Mouse (Mus musculus) urinary bladder, adult 2 months (tissue): Measurements from ENCODE around the gene Rpap1. TPM values are rescaled to one million over a fixed set of nuclear protein-coding genes. Genes with fewer than 3 reads are reported as not detected.
"Not testable (repeated sequence)": the region's sequence is repeated elsewhere in the genome, so short reads cannot be mapped to it uniquely, and the experiment has no call there.

Source experiments
- DNase-seq: peaks from one replicate; pipeline ENCODE4 v3.0.0; 2022; ENCODE audit warnings: low spot score
- polyA plus RNA-seq: library from polyadenylated mRNA; depleted of rRNA; stranded (reverse); fragments of >200 nt; gene quantifications from 2 replicates; pipeline ENCODE4 v1.2.3, GENCODE M21; 2012; rRNA removed

Gene Rpap1
- polyA plus RNA-seq, 1 experiment: 12.0 TPM

- DNase-seq: peak; percentile 48
Measured at GRCm38 (mm10) chr2:119741581-119742411, 45.5 kb downstream of the Rpap1 start, which contains the start of gene Itpka. Gene Itpka, plus strand, starts transcription at chr2:119742337.

- no peak for DNase-seq
Measured at GRCm38 (mm10) chr2:119740567-119740966, 46.8 kb downstream of the Rpap1 start.

- no peak for DNase-seq
Measured at GRCm38 (mm10) chr2:119737124-119737523, 50.2 kb downstream of the Rpap1 start.

- DNase-seq: no peak
Measured at GRCm38 (mm10) chr2:119730735-119731134, 56.6 kb downstream of the Rpap1 start.

GRCm38 (mm10) chr2:119727762-119728416 is 59.4 kb downstream of the Rpap1 start:
- no peak for DNase-seq

- no peak for DNase-seq
Measured at GRCm38 (mm10) chr2:119721070-119721469, 66.3 kb downstream of the Rpap1 start.

GRCm38 (mm10) chr2:119715868-119716267 is 71.5 kb downstream of the Rpap1 start:
- not testable (repeated sequence) for DNase-seq

Other genes with a start within 250 kb of the Rpap1 start
- gene Exd1, start 239.9 kb downstream of the Rpap1 start, polyA plus RNA-seq: 3.1 TPM in 2 replicates
- 133 and 134 TPM in 2 replicates for gene Chp1, start 239.8 kb downstream of the Rpap1 start, polyA plus RNA-seq
- 1.6 TPM in 2 replicates for gene Nusap1, start 169.2 kb downstream of the Rpap1 start, polyA plus RNA-seq
- gene Oip5, start 169.1 kb downstream of the Rpap1 start, polyA plus RNA-seq: 2.5 and 3.6 TPM in 2 replicates
- gene Ndufaf1, start 124.7 kb downstream of the Rpap1 start, polyA plus RNA-seq: 18.4 and 20.0 TPM in 2 replicates
- 17.4 and 21.7 TPM in 2 replicates for gene Rtf1, start 112.5 kb downstream of the Rpap1 start, polyA plus RNA-seq
- gene Itpka, start 45.2 kb downstream of the Rpap1 start, polyA plus RNA-seq: 0.55 and 0.75 TPM in 2 replicates
- 0.19 and 0.34 TPM in 2 replicates for gene Ltk, start 27.1 kb downstream of the Rpap1 start, polyA plus RNA-seq
- 30.0 and 38.1 TPM in 2 replicates for gene Tyro3, start 10.2 kb upstream of the Rpap1 start, polyA plus RNA-seq
- 12.9 and 15.1 TPM in 2 replicates for gene Mga, start 109.7 kb upstream of the Rpap1 start, polyA plus RNA-seq
- gene Mapkbp1, start 185.2 kb upstream of the Rpap1 start, polyA plus RNA-seq: 15.9 and 19.5 TPM in 2 replicates
- 5.5 and 6.2 TPM in 2 replicates for gene Jmjd7, start 239.9 kb upstream of the Rpap1 start, polyA plus RNA-seq
- 3.6 and 3.9 TPM in 2 replicates for gene Gm28042, start 240.0 kb upstream of the Rpap1 start, polyA plus RNA-seq
- gene Pla2g4b, start 245.9 kb upstream of the Rpap1 start, polyA plus RNA-seq: 4.5 and 4.6 TPM in 2 replicates